Mouse (Mus musculus) thymus, postnatal 14 days (tissue): ENCODE data around the gene Fbxo44.
A peak's percentile ranks its signal among the peaks of the same experiment; 100 is the strongest.

Experiments
- DNase-seq: peaks from one replicate; pipeline ENCODE4 v3.0.0; 2021

Gene Fbxo44

GRCm38 (mm10) chr4:148164461-148164860, 4.2 kb upstream of the Fbxo44 start:
- DNase-seq = no peak

GRCm38 (mm10) chr4:148164002-148164439, 3.7 kb upstream of the Fbxo44 start:
- peak; percentile 84 for DNase-seq

- peak; percentile 93 for DNase-seq
Measured at GRCm38 (mm10) chr4:148159544-148160435, 492 bp downstream of the Fbxo44 start.

- peak; percentile 49 for DNase-seq
Measured at GRCm38 (mm10) chr4:148158436-148159348, 1.6 kb downstream of the Fbxo44 start.

- DNase-seq = peak; percentile 55
Measured at GRCm38 (mm10) chr4:148154982-148155381, 5.3 kb downstream of the Fbxo44 start.

GRCm38 (mm10) chr4:148154006-148154405, 6.3 kb downstream of the Fbxo44 start:
- no peak for DNase-seq

GRCm38 (mm10) chr4:148152547-148152946, 7.7 kb downstream of the Fbxo44 start:
- no peak for DNase-seq

- peak; percentile 91 for DNase-seq
Measured at GRCm38 (mm10) chr4:148151267-148152168, 8.8 kb downstream of the Fbxo44 start, which contains the start of gene Fbxo6. TSS of gene Fbxo6 (minus strand) at chr4:148152140.

- no peak for DNase-seq
Measured at GRCm38 (mm10) chr4:148150953-148151266, 9.4 kb downstream of the Fbxo44 start.

- DNase-seq = no peak
Measured at GRCm38 (mm10) chr4:148150242-148150641, 10.0 kb downstream of the Fbxo44 start.

- no peak for DNase-seq
Measured at GRCm38 (mm10) chr4:148149540-148149939, 10.7 kb downstream of the Fbxo44 start.

- DNase-seq = no peak
Measured at GRCm38 (mm10) chr4:148147714-148148113, 12.6 kb downstream of the Fbxo44 start.

GRCm38 (mm10) chr4:148143721-148144120, 16.6 kb downstream of the Fbxo44 start:
- no peak for DNase-seq

- DNase-seq = peak; percentile 94
Measured at GRCm38 (mm10) chr4:148140098-148141011, 19.9 kb downstream of the Fbxo44 start.

- no peak for DNase-seq
Measured at GRCm38 (mm10) chr4:148139767-148140097, 20.6 kb downstream of the Fbxo44 start.

- no peak for DNase-seq
Measured at GRCm38 (mm10) chr4:148137503-148137902, 22.8 kb downstream of the Fbxo44 start.

GRCm38 (mm10) chr4:148134988-148135387, 25.3 kb downstream of the Fbxo44 start:
- DNase-seq = no peak

GRCm38 (mm10) chr4:148131497-148132081, 28.7 kb downstream of the Fbxo44 start:
- DNase-seq = no peak

GRCm38 (mm10) chr4:148130561-148131413, 29.5 kb downstream of the Fbxo44 start, which contains the start of gene Draxin:
TSS of gene Draxin (minus strand) at chr4:148130698.
- DNase-seq = peak; percentile 55

GRCm38 (mm10) chr4:148130133-148130532, 30.1 kb downstream of the Fbxo44 start, which contains the start of gene Mad2l2:
TSS of gene Mad2l2 (plus strand) at chr4:148130384.
- no peak for DNase-seq
